Mouse (Mus musculus) regulatory T cell (primary cell): ENCODE data around the gene Bri3bp.
"Not testable (repeated sequence)": the region's sequence is repeated elsewhere in the genome, so short reads cannot be mapped to it uniquely, and the experiment has no call there.

Experiments
- in situ Hi-C: fragments of 300-600 bp; cut with MboI, MseI; formaldehyde crosslinking; loops from one replicate; pipeline ENCODE4 v1.15.1; 2025; ENCODE audit warnings: high pct_unique_total_duplicates

Bri3bp gene

DNA sequence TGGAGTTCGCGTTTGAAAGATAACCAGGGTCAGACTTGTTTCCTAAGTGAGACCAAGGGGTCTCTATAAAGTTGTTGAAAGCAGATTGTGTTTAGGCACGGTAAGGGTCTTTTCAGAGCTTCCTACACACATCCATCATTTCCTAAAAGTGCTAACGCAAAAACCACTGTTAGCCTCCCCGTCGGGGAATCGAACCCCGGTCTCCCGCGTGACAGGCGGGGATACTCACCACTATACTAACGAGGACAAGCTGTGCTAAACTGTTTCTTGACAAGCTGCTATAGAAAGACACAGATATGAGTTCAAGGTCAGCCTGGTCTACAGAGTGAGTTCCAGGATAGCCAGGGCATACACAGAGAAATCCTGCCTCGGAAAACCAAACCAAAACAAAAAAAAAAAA lies 32.5 kb upstream of the Bri3bp start:
- in situ Hi-C loops = loop anchor here (5.0 kb wide), 1 partner anchor 33 kb away; the partner anchor contains the start of gene Bri3bp

DNA sequence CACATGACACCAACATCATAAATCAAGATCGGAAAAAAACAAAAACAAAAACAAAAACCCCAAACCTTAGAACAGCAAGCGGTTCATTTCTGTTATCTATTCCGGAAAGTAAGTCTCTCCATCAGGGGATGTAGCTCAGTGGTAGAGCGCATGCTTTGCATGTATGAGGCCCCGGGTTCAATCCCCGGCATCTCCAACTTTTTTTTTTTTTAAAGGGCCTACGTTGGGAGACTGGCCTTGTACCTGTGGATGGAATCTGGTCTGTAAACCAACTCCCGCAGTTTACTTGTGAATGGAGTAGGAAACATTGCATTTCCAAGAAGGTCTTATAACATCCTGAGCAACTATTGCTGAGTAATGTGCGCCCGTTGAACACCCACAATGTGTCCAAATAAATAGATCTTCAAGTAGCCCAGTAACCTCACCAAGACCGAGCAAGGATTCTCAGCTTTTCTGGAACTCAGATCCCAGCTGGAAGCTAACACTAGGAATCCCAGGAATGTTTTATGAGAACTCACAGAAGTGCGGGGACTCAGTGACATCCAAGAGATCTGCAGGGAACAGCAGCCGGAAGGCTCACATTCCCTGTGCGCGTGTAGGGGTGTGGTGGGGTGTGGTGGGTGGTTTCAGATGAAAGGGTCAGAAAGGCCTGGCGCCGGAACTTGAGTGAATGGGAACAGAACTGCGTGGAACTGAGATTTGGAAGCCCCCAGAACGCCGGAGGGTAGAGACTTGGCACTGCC lies 31.8 kb upstream of the Bri3bp start:
- in situ Hi-C loops = loop anchor here (5.0 kb wide), 1 partner anchor 33 kb away; the partner anchor contains the start of gene Bri3bp

DNA sequence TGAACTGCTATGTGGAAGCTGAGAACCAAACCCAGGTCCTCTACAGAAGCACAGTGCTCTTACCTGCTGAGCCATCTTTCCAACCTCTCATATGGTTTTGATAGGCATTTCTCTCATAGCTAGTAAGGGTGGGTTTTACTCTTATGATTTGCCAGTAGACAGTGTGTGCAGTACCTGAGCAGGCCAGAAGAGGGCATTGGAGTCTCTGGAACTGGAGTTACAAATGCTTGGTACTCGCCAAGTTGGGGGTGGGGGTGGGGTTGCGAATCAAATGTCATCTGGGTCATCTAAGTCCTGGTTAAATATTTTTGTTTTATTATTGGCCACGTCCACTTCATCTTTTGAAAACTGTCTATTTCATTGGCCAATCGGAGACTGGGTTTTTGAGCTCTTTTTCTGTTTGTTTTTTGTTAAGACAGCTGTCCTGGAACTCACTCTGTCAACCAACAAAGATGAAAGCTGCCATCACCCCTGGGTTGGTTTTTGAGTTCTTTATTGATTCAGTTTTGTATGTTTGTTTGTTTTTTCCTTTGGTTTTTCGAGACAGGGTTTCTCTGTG lies 29.3 kb upstream of the Bri3bp start:
- in situ Hi-C loops = no loop called here

DNA sequence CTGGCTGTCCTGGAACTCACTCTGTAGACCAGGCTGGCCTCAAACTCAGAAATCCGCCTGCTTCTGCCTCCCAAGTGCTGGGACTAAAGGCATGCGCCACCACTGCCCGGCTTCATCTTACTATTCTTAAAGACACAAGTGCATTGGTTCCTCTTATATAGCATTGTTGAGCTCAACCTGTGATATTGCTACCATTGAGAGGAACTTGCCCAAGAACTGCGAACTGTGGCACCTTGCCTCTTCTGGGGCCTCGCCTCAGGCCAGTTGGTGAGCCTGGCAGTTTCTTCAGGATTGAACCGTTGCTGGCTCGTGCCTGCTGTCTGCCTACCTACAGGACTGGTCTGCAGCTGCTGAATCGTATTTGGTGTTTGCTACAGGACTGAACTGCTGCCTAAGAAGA lies 28.8 kb upstream of the Bri3bp start:
- in situ Hi-C loops = not testable (repeated sequence)

DNA sequence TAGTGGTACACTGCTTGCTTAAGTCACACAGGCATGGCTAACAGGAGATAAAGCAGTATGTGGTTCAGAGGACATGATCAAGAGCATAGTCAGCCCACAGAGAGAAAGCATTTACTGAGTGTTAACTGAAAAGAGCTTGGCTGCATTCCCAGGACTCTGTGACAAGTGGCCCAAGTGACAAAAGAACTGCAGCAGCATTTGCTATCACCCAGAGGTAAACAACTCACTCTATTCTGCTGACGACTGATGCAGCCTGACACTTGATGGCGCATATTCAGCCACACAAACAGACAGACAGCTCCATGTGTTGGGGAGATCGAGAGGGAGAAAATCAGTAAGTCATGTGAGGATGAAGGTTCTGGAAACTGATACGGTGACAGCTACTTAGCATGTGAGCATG lies 27.6 kb upstream of the Bri3bp start:
- in situ Hi-C loops = no loop called here

DNA sequence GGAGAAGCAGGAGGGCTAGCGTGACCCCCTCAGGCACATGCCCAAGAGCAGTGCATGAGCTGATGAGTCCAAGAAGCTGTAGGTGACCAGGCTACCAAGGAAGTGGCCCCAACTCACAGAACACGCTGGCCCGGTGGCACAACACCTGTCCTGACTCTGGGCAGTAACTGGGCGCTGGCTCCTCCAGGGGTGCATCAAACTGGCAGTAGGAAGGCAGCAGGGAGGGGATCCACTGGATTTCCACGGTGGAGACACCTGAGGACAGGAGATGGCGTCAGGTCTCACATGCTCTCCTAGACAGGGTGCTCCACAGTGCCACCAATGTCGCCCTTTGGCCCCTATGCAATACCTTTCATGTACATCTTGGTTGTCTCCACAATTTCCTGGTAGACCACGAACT lies 25.2 kb upstream of the Bri3bp start:
- in situ Hi-C loops = no loop called here

DNA sequence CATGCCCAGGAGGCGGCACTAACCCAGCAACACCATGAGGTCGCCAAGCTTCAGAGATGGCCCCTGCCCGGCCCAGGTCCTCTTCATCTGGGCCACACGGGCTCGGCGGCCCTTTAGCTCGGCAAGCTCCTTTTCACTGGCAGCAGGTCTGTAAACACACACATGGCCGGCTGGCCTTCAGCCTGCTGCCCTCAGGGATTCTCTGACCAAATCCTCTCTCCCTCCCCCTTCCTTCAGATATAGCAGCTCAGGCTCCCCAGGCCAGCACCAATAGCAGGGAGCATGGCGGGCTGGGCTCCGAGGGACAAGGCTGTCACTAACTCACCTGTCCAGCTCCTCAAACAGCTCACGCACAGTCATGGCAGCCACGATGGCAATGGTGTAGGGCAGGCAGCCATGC lies 22.7 kb upstream of the Bri3bp start:
- in situ Hi-C loops = no loop called here

DNA sequence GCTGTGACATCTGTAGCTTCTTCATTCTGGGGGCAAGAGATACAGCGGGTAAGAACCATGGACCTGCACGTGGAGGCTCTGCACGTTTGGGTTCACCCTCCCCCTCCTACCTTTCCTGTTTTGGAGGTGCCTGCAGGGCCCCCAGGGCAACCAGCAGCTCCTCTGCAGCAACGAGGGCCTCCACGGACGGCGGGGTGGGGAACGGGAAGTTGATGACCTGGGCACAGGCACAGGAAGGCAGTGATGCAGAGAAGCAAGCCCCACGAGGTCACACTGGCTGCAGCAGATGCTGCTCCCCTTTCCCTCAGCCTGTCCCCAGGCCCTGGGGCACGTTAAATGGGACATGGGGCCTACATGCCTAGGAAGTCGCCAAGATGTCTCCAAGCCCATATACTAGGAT lies 22.2 kb upstream of the Bri3bp start:
- in situ Hi-C loops = no loop called here

DNA sequence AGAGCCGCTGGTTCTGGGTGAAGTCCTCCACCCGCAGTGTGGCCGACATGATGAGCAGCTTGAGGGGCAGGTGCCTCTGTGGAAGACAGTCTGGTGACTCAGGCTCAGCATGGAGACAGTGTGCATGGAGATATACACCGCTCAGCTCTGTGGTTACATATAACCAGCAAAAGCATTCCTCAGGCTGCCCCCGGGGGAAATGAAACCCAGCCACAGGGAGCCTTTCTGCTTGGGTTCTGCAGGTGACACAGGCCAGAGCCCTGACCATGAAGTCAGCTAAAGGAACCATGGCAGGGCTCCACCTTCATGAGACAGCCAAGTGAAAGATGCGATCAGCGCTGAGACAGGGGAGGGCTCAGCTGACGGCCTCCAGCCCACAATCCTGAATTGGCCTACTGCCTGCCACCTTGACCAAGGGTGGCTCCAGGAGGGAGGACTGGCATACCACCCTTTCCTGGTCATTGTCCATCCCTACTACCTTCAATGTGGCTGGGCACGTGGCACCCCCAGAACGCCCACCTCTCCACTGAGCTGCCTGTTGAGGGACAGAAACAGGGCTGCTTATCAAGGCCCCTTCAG lies 15.6 kb upstream of the Bri3bp start:
- in situ Hi-C loops = no loop called here

DNA sequence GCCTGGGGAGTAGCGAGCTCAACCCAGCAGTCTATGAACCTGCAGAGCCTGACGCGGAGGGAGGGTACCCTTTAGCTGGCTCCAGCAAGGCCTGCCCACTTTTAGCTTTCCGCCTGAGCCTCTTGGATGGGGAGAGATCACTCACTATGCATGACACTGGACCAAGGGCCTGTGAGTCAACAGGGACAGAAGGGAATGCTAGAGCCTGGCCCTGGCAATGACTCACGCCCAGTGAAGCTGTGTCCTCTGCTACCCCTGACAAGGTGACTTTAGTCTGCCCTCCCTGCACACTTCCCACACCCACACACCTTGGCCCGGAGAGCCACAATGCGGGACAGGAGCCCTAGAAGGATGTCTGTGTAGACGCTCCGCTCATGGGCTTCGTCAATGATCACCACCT lies 15.0 kb upstream of the Bri3bp start:
- in situ Hi-C loops = no loop called here

DNA sequence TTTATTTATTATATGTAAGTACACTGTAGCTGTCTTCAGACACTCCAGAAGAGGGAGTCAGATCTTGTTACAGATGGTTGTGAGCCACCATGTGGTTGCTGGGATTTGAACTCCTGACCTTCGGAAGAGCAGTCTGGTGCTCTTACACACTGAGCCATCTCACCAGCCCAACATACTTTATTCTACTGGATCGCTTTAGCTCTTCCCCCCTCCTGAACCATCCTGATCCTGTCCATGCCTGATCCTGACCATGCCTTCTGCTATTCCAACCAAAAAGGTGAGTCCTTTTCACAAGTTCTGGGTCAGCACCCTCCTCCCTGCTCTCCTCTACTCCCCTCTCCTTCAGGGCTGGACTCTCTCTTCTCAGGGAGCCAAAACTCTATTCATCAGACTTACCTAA lies 9.0 kb upstream of the Bri3bp start:
- in situ Hi-C loops = not testable (repeated sequence)

DNA sequence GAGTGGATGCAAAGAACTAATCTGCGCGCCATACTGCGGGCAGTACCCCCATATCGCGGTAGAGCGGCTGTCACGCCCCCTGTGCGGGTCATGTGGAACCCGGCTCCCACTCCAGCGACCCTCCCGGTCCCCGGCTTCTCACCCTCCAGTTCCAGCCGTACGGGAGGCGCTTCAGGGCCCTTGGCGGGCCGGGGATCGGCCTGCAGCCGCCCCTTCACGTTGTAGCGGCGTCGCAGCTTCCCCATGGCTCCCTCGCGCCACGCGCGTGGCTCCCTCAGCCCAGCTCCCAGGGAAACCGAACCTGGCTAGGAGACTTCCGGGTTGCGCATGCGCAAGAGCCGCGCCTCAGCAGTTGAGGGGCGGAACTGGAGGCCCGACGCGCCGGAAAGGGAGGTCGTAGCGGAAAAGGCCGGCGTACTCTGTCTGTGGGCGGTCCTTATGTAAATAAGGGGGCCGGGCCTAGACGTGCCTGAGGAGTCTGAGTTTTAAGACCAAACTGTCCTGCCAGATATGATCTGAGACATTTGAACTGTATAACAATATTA lies 7.5 kb upstream of the Bri3bp start, which contains the start of gene Dhx37:
Gene Dhx37, minus strand, starts transcription at position 329 of the 545 bp plus-strand sequence.
- in situ Hi-C loops = no loop called here

DNA sequence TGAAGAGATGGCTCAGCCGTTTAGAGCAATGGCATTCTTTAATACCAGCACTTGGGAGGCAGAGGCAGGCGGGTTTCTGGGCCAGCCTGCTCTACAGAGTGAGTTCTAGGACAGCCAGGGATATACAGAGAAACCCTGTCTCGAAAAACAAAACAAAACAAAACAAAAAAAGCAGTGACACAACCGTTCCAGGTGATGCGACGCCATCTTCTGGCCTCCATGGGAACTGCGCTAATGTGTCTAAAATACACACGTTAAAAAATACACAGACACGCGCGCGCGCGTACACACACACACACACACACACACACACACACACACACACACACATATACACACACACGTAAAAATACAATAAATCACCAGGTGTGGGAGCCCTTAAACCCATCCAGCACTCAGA lies 7.0 kb upstream of the Bri3bp start:
- in situ Hi-C loops = not testable (repeated sequence)

DNA sequence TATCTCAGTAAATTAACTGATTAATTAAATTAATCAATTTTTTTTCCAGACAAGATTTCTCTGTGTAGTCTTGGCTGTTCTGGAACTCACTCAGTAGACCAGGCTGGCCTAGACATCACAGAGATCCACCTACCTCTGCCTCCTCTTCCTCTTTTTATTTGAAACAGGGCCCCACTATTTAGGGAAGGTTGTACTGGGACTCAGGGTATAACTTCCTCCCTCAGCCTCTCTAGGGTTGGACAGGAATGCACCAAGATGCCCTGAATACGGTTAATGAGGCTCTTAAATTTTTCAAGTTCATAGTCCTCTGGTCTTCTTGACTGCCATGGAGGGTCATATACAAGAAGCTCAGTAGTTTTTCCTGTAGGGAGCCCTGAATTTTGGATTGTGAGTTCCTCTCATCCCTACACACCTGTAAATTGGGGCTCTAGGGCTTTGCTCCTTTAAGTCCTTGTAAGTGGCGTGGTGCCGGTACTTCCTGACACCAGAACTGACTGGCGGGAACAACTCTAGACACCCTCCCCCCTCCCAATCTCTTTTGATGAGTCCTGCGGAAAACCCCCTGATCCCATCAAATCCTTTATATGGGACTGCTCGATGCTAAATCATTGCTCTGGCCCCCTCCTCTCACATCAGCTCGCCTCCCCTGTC lies 660 bp upstream of the Bri3bp start:
- in situ Hi-C loops = loop anchor here (5.0 kb wide), 1 partner anchor 33 kb away; no protein-coding TSS in a partner anchor

DNA sequence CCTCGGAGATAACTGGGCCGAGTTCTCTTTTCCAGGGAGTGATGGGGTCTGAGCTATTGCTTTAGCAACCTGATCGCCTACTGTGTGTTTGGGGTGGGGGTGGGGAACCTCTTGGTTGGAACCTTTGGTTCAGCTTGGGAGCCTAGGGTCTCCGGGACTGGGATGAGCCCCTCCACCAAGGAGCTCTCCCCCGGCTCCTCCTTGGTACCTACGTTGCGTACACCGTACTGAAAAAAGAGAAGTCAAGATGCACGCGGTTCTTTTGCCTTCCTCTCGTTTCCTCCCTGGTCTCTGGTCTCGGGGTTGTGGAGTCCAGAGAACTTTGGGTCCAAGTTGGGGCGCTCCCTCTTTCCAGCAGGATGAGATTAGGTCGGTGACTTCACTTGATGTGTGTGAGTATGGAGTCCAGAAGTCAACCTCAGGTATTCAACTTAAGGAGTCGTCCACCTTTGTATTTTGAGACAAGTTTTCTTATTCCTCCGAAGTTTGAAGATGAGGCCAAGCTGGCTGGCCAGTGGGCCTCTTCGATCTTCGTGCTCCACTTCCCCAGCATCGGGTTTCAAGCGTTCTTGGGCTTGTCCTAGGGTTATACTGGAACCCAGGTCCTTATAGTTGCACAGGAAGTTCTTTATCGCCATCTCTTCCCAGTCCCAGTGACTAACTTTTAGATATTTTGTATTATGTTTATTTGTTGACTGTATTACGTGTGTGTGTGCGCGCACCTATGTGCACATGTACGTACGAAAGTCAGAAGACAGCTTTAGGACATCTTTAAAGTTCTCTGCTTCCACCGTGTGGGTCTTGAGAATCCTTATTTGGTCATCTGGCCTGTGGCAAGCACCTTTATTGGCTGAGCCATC lies 998 bp downstream of the Bri3bp start:
- in situ Hi-C loops = loop anchor here (5.0 kb wide), 1 partner anchor 35 kb away; no protein-coding TSS in a partner anchor

DNA sequence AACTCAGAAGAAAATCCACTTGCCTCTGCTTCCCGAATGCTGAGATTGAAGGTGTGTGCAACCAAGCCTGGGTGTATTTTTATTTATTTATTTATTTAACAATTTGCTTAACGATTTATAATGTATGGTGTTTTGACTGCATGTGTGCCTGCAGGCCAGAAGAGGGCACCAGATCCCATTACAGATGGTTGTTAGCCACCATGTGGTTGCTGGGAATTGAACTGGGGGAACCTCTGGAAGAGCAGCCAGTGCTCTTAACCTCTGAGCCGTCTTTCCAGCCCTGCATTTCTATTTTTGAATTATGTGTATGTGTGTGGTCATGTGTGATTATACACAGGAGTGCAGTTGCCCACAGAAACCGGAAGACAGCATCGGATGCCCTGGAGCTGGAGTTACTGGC lies 2.0 kb downstream of the Bri3bp start:
- in situ Hi-C loops = loop anchor here (5.0 kb wide), 1 partner anchor 36 kb away; no protein-coding TSS in a partner anchor

DNA sequence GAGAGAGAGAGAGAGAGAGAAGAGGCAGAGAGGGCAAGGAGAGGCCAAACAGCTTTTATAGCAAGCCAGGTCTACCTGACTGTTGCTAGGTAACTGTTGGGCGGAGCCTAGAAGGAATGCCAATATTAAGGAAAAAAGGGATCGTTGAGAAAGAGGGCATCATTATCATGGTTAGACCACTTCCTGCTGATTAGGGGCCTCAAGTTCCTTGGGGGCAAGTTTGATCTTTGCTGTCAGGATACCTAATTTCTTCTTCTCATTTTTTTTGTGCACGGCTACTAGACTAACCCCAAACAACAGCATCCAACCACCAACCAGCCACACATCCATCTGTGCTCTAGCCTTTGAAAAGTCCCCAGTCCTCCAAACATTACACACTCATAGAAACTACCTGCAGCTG lies 2.5 kb downstream of the Bri3bp start:
- in situ Hi-C loops = loop anchor here (5.0 kb wide), 1 partner anchor 37 kb away; no protein-coding TSS in a partner anchor

DNA sequence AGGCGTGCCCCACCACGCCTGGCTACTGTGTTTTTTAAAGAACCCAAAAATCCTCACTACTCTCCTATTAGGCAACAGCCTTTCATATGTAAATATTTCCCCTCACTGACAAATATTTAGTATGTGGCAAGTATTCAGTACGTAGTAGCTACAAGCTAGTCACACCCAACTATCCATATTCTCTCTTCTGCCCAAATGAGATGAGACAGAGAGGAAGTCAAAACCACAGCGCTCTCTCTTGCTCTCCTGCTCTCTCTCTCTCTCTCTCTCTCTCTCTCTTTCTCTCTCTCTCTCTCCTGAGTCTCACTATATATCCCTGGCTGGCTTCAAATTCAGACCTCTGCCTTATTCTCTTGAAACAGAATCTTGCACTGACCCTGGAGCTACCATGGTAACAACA lies 3.2 kb downstream of the Bri3bp start:
- in situ Hi-C loops = loop anchor here (5.0 kb wide), 1 partner anchor 37 kb away; no protein-coding TSS in a partner anchor

DNA sequence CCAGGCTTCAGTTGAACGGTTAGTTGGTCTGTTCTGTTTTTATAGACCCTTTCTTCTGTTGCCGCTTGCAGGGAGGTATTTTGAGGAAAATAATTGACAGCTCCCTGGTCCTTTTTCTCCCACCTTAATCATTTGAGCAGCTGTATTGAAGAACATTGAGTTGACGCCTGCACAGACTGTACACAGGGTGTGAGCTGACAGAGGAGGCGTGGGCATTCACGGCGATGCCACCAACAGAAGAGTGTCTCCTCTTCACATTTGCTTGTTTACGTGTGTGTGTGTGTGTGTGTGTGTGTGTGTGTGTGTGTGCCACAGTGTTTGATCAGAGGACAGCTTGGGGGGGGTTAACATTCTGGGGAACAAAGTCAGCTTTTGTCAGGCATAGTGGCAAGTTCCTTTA lies 5.0 kb downstream of the Bri3bp start:
- in situ Hi-C loops = no loop called here

DNA sequence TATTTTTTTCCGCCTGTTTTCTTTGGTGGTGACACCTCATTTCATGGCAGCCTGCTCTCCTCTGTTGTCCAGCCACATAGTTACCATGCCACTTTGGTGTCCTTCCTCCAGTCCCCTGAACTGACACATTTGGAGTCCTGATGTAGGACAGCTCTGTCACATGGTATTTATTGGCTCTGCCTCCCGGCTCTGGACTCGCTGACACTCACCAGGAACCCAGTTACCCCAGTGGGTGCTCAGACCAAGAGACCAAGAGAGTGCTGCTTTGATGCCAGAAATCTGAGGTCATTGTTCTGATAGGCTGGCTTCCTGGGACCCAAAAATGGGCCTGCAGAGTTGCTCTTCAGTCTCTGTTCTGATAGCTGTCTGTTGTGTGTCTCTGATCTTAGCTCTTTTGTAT lies 6.7 kb downstream of the Bri3bp start:
- in situ Hi-C loops = no loop called here

DNA sequence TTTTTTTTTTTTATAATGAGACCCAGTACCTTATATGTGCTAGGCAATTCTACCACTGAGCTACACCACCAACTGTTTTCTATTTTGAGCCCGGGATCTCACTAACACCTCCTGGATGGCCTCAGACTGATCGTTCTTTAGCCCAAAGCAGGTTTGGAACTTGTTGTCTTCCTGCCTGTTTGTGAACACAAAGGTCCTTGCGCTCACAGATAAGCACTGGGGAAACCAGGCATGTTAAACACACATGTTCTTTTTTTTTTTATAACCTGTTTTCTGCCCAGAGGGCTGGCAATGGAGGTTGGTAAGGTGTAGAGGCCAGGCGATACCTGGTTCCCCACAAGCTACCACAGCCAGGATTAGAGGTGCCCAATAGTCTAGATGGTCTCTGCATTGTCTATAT lies 7.3 kb downstream of the Bri3bp start:
- in situ Hi-C loops = no loop called here
